Mouse (Mus musculus) lung, postnatal 10 days (tissue): Measurements from ENCODE around the gene Il4i1.

Experiments used
- DNase-seq: peaks from one replicate; pipeline ENCODE4 v3.0.0; 2021

The Il4i1 gene

DNA sequence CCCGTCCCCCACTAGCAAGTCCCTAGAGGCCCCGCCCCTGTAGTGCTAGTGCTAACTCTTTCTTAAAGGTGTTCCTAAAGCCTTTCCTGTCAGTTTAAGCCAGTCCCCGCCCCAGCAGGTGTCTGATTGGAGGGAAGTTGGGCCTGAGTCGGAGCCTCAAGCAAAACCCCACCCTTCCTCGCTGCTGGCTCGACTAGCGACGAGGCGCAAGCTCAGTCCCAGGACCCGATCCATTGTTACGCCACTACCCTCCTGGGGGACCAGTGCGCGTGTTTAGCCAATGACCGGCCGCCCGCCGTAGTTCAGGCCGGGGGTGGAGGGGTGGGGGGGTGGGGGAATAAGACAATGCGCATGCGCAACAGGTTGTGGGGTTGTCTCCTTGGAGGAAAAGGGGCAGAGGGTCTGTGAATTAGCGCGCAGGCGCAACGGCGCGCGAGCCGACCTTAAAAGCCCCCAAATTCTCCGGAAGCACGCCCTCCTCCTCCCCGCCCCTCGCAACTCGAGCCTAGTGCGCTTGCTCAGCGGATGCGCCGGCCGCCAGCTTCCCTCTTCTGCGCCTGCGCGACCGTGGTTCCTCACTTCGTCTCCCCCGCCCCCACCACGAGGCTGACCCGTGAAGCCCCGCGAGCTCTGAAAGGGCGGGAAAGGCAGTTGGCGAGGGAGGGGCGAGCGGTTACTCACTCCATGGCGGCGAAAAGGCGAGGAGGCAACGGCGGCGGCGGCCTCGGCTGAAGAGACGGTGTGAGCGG, at the start of gene Il4i1, which contains the start of gene Nup62:
TSS of gene Il4i1 (plus strand) at position 667 of the 749 bp plus-strand sequence.
TSS of gene Nup62 (plus strand) at position 368 of the 749 bp plus-strand sequence.
- peak; percentile 99 for DNase-seq

DNA sequence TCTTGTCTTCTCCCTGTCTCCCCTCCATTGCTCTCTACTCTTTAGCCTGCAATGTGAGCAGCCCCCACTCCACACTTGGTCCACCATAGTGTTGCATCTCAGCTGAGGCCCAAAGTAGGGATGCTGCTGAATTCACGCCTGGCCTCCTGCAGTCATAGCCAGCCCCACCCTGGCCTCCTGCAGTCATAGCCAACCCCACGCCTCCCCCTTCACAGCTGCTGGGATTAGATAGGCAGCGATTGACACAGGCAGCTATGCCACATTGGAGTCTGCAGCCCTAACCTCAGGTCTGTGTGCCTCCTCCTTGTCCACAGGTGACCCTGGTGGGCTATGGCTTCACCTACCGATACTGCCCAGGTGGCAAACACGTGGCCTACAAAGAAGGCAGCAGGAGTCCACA, 48.1 kb upstream of the Il4i1 start:
- no peak for DNase-seq

GRCm38 (mm10) chr7:44770046-44770578, 46.1 kb upstream of the Il4i1 start:
- peak; percentile 79 for DNase-seq

- DNase-seq = no peak
Observed at GRCm38 (mm10) chr7:44772591-44773204, 43.5 kb upstream of the Il4i1 start.

DNA sequence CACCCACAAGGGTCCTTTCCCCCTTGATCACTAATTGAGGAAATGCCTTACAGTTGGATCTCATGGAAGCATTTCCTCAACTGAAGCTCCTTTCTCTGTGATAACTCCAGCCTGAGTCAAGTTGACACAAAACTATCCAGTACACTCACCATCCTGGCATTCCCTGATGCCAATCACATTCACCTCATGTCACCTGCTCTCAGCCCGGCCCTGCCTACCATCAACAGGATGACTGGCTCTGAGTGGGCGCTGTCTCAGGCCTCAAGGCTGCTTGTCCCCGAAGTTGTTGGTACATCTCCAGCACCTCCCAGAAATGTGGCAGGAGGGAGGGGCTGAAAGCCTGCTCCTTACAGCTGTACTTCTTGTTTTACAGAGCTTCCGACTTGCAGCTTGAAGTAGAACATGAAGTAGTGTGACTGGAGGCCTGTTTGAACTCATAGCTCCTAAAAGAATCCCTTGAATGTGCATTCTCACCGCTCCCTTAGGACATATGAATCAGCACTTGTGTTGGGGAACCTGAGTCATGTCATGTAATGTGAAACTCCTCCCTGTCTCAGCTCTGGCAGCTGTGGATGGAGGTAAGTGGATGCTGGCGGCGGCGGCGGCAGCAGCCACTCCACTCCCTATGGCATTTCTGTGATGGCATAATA, 39.2 kb upstream of the Il4i1 start:
- no peak for DNase-seq

GRCm38 (mm10) chr7:44780101-44780500, 36.1 kb upstream of the Il4i1 start:
- no peak for DNase-seq

- no peak for DNase-seq
Observed at GRCm38 (mm10) chr7:44789531-44789930, 26.7 kb upstream of the Il4i1 start.

- no peak for DNase-seq
Observed at GRCm38 (mm10) chr7:44790066-44790465, 26.1 kb upstream of the Il4i1 start.

DNA sequence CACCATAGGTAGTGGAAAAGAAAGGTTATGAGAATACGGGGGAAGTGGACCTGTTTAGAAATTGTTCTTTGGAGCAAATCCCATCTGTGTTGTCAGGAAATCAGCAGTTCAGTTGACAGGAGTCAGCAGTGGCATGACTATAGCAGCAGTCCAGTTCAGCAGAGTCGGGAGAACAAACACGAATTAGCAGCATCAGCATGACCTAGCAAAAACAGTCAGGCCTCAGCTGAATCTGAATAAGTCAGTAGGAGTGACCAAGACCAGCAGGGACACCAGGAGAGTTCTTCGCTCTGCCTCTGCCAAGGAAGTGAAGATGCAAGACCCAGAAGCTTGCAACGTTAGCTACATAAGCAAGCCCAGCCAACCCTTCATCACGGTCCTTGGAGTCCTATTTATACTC, 23.4 kb upstream of the Il4i1 start:
- no peak for DNase-seq

DNA sequence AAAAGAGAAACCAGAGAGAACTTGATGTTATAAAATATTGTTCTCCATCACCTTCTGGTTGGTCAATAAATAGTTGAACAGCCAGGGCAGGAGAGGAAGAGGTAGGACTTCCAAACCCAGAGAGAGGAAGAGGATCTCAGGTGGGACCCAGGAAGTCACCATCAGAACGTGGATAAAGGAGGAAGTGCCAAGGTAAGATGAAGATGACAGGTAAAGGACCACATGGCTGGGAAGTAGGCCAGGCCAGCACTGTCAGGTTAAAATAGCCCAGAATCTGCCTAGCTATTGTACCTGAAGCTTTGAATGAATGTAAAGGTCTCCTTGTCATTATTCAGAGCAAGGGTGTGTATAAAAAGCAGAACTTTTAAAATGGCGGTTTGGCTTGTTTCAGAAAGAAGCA, 7.3 kb upstream of the Il4i1 start:
- no peak for DNase-seq

GRCm38 (mm10) chr7:44809466-44809865, 6.7 kb upstream of the Il4i1 start:
- no peak for DNase-seq

GRCm38 (mm10) chr7:44810365-44810764, 5.8 kb upstream of the Il4i1 start:
- DNase-seq = no peak

DNA sequence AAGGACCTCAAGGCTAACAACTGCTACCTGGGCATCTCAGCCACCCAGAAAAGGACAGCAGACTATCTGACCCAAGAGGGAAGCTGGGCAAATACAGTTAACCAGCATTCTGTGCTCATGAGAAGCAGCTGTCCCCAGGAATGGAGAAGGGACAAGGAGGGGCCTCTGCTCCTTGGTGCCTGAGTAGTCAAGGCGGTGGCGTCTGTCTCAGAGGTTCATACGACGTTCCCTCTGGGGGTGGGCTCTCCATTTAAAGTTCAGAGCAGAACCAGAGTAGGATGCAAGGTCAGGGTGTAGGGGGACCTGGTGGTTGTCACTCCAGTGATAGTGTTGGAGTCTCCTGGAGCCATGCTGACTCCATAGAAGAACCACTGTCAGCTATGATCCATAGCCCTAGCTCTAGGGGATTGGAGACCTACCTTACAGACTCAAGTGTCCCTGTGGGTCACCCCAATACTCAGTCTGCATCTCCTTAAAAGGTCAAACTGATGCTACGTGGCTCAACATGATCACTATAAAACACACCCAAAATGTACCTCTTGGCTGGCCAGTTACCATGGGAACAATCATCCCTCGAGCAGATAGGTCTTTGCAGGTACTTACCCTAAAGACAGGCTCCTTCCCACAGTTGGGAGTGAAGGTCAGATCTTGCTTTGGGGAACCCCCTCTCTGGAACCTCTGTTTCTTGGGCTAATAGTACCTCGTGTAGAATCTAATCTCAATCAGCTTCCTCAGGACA, 5.2 kb upstream of the Il4i1 start:
- no peak for DNase-seq

GRCm38 (mm10) chr7:44812651-44813325, 3.4 kb upstream of the Il4i1 start:
- DNase-seq = no peak

DNA sequence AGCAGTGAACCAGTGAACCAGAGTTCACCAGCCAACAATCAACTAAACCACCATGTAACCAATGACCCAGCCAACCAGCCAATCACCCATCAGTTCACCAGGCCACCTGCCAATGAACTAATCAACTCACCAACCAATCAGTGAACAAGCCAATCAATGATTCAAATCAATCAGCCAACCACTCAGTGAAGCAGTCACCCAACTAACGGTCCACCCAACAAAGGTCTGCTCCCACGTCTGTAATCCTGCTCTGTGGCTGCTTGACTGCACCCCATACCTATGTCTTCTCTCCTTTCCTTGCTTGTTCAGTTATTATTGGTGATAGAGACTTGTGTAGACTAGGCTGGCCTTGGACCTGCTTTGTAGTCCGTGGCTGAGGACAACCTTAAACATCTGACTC, 2.2 kb upstream of the Il4i1 start:
- no peak for DNase-seq

DNA sequence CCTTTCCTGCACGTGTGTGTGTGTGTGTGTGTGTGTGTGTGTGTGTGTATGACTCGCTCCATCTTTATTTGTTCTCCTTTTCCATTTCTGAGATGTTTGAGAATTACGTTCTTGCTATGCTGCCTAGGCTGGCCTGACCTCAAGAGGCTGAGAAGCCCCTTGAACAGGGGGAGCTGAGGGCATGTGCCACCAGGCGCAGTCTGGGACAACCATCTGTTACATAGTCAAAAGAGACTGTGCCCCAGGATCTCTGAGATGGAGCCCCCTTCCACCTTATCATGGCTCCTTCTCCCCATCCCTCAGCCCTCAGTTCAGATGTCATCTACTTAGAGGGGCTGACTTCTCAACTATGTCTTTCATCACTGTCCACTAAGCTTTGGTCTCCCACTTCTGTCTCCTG, 1.8 kb upstream of the Il4i1 start:
- no peak for DNase-seq

DNA sequence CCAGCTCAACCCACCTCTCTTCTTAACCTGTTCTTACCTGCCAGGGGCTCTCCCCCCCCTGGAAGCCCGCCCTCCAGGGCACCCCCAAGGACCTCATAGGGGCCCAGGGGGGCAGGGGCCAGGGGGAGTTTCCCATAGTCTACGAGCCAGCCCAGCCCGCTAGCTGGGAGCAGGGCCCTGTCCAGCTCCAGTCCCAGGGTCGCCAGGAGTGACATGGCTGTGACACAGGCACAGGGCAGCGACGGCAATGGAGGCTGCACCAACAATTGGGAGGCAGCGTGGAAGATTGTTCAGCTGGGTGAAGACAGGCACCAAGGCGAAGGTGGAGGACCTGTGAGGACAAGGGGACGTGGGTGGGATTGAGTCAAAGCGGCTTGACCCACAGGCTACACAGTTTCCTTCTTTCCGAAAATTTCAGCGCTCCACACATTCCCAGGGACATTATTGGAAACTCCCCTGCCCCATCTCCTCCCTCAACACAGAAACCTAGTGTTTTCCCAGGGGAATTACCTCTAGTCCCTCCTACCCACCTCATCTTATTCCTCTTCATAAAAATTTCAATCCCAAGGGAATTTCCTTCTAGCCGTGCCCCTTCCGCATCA, 1.1 kb upstream of the Il4i1 start:
- no peak for DNase-seq

GRCm38 (mm10) chr7:44816470-44817021, 359 bp downstream of the Il4i1 start, which contains the start of gene Atf5:
TSS of gene Atf5 (minus strand) at chr7:44816658.
- peak; percentile 73 for DNase-seq

- DNase-seq = no peak
Observed at GRCm38 (mm10) chr7:44817441-44817840, 1.3 kb downstream of the Il4i1 start.

GRCm38 (mm10) chr7:44818164-44818563, 2.0 kb downstream of the Il4i1 start:
- peak; percentile 73 for DNase-seq

GRCm38 (mm10) chr7:44818751-44819235, 2.6 kb downstream of the Il4i1 start:
- peak; percentile 68 for DNase-seq
